Mouse (Mus musculus) embryonic facial prominence, embryonic 15.5 days (tissue): Measurements from ENCODE around the gene Slc7a1. TPM values are rescaled to one million over a fixed set of nuclear protein-coding genes. Genes with fewer than 3 reads are reported as not detected.
"Not testable (repeated sequence)": the region's sequence is repeated elsewhere in the genome, so short reads cannot be mapped to it uniquely, and the experiment has no call there.

Experiments used
- ATAC-seq: fragments of 200-750 bp; cut with Nextera tagmentation; 2 replicates; pipeline ENCODE4 v1.8.0; 2017; ENCODE audit warnings: low read depth, moderate TSS enrichment; ENCODE audit not compliant: insufficient number of reproducible peaks, low FRiP score, low TSS enrichment
- H3K27ac ChIP-seq: fragments of 300-500 bp; sonication (generic); replicated peaks from 2 replicates; pipeline ENCODE4 v1.5.1; 2015; ENCODE audit warnings: mild to moderate bottlenecking, inconsistent platforms
- H3K27me3 ChIP-seq: fragments of 300-500 bp; sonication (generic); 2 replicates; pipeline ENCODE4 v1.6.1; 2015; ENCODE audit warnings: inconsistent platforms
- H3K36me3 ChIP-seq: fragments of 300-500 bp; sonication (generic); 2 replicates; pipeline ENCODE4 v1.6.1; 2015; ENCODE audit warnings: mild to moderate bottlenecking, inconsistent platforms
- H3K4me1 ChIP-seq: fragments of 300-500 bp; sonication (generic); 2 replicates; pipeline ENCODE4 v1.6.1; 2015; ENCODE audit warnings: inconsistent platforms
- H3K4me2 ChIP-seq: fragments of 300-500 bp; sonication (generic); replicated peaks from 2 replicates; pipeline ENCODE4 v1.6.1; 2015; ENCODE audit warnings: mild to moderate bottlenecking, inconsistent platforms
- H3K4me3 ChIP-seq: fragments of 300-500 bp; sonication (generic); replicated peaks from 2 replicates; pipeline ENCODE4 v1.5.1; 2015; ENCODE audit warnings: mild to moderate bottlenecking, inconsistent platforms
- H3K9ac ChIP-seq: fragments of 300-500 bp; sonication (generic); 2 replicates; pipeline ENCODE4 v1.6.1; 2015; ENCODE audit warnings: inconsistent platforms
- H3K9me3 ChIP-seq: fragments of 300-500 bp; sonication (generic); replicated peaks from 2 replicates; pipeline ENCODE4 v1.6.1; 2016; ENCODE audit warnings: inconsistent platforms
- WGBS: fragments of 180-500 bp; shearing (Covaris S2); methylation state at CpG from one replicate; pipeline ENCODE4 v1.1.7; 2015; 5-methylcytosine and 5-hydroxymethylcytosine counted together
- polyA plus RNA-seq: library from polyadenylated mRNA; unstranded; fragments of >200 nt; fragmentation: Nextera tagmentation; extraction: Ambion mirVana; gene quantifications from 2 replicates; pipeline ENCODE4 v1.2.1, GENCODE M21; 2015

The Slc7a1 gene
- polyA plus RNA-seq, 1 experiment from 2014 or later: 19.1 TPM

DNA sequence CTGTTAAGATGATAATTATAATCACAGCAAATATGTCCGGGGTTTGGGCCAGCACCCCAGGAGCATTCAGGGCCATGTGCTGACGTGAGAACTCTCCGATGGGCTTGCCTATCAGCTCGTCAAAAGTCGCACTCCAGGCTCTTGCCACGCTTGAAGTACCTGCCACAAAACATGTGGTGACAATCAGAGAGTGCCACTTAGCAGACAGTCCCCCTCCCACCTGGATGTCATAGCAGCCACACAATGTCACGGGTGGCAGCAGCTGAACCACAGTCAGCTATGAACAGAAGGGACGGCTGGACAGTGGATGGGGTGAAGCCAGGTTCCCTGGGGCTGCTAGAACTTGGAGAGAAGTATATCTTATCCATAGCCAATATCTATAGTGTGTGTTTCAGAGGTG lies 51.6 kb downstream of the Slc7a1 start:
- WGBS: 77% methylated on average over 8 of the region's 8 CpGs
- Histone ChIP-seq H3K4me2 (no peak overlapping the region), H3K4me1 (peaks cover 11% of the 10 kb centered on the region), H3K36me3 (0 out of 2 replicates have a peak, but pooled peaks cover 8% of the 10 kb centered on the region), H3K4me3 (no peak overlapping the region), H3K9ac (no peak overlapping the region), H3K27ac (no peak overlapping the region), H3K27me3 (no peaks in the 10 kb centered on the region), H3K9me3 (no peaks in the 10 kb centered on the region)
- no peak for ATAC-seq

DNA sequence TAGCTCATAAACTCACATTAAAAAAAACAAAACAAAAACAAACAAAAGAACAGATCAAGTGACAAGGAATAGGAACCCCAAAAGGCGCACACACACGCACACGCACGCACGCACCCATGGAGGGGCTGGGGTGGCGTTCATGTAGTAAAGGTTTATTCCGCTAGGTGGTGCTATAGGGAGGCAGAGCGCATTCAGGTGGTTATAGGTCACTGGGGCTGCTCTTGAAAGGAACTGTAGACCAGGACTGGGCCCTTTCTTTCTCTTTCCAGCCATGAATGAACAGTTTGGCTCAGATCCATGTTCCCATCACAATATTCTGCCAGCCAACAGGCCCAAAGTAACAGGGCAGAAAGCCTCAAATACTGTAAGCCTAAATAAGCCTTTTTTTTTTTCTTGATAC lies 53.2 kb downstream of the Slc7a1 start:
- Histone ChIP-seq H3K4me2 (no peak overlapping the region), H3K4me1 (peaks cover 14% of the 10 kb centered on the region), H3K4me3 (no peak overlapping the region), H3K27ac (no peak overlapping the region), H3K36me3 (0 out of 2 replicates have a peak, but pooled peaks cover 8% of the 10 kb centered on the region), H3K27me3 (no peaks in the 10 kb centered on the region), H3K9ac (no peak overlapping the region), H3K9me3 (no peaks in the 10 kb centered on the region)
- 87% methylated on average over 8 of the region's 8 CpGs for WGBS
- no peak for ATAC-seq

GRCm38 (mm10) chr5:148344374-148344773 lies 55.3 kb downstream of the Slc7a1 start:
- no peaks in the 10 kb centered on the region for H3K27me3 ChIP-seq
- H3K36me3 ChIP-seq: 0 out of 2 replicates have a peak, but pooled peaks cover 8% of the 10 kb centered on the region
- no peak overlapping the region for H3K9ac ChIP-seq
- no peaks in the 10 kb centered on the region for H3K9me3 ChIP-seq
- 0 out of 2 replicates have a peak, but pooled peaks have one; percentile 16 for ATAC-seq
- no peak overlapping the region for H3K4me2 ChIP-seq
- WGBS: 62% methylated on average over 5 of the region's 5 CpGs
- H3K4me1 ChIP-seq: peaks cover 9% of the 10 kb centered on the region
- H3K27ac ChIP-seq: 0 out of 2 replicates have a peak overlapping the region, but pooled peaks have one; percentile 12
- H3K4me3 ChIP-seq: no peak overlapping the region

- H3K36me3 ChIP-seq: 0 out of 2 replicates have a peak, but pooled peaks cover 8% of the 10 kb centered on the region
- no peaks in the 10 kb centered on the region for H3K9me3 ChIP-seq
- H3K27ac ChIP-seq: peak overlapping the region; percentile 34; the same call in 1 of the 2 replicates
- 0 out of 2 replicates have a peak, but pooled peaks cover 4% of the 10 kb centered on the region for H3K4me1 ChIP-seq
- H3K4me3 ChIP-seq: peak overlapping the region; percentile 13
- WGBS: 42% methylated on average over 26 of the region's 26 CpGs
- no peaks in the 10 kb centered on the region for H3K27me3 ChIP-seq
- H3K9ac ChIP-seq: no peak overlapping the region
- H3K4me2 ChIP-seq: peak overlapping the region; percentile 34
- ATAC-seq: peak; percentile 59; the same call in 1 of the 2 replicates
Observed at GRCm38 (mm10) chr5:148342061-148342741, 57.5 kb downstream of the Slc7a1 start.

- 81% methylated on average over 5 of the region's 5 CpGs for WGBS
- H3K4me3 ChIP-seq: no peak overlapping the region
- H3K27ac ChIP-seq: no peak overlapping the region
- H3K36me3 ChIP-seq: peaks cover 4% of the 10 kb centered on the region
- 0 out of 2 replicates have a peak, but pooled peaks cover 4% of the 10 kb centered on the region for H3K4me1 ChIP-seq
- no peak overlapping the region for H3K9ac ChIP-seq
- H3K27me3 ChIP-seq: no peaks in the 10 kb centered on the region
- H3K9me3 ChIP-seq: no peaks in the 10 kb centered on the region
- H3K4me2 ChIP-seq: no peak overlapping the region
- no peak for ATAC-seq
Observed at GRCm38 (mm10) chr5:148339126-148339525, 60.6 kb downstream of the Slc7a1 start.

DNA sequence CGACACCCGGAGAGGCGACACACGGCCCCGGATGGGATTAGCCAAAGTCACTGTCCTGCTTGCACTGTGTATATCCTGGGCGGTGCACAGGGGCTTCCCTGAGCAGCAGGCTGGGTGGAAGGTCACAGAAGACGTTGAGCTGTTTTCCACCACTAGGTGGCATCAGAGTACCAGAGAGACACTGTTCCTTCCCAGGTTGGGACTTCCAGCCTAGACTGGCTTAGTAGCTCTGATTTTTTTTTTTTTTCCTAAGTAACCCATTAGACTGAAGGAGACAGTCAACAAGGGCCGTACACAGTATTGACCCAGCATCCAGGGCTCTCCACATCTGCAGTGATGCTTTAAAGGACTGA lies 67.1 kb downstream of the Slc7a1 start:
- Histone ChIP-seq H3K9ac (no peak overlapping the region), H3K36me3 (peaks cover 12% of the 10 kb centered on the region), H3K4me3 (no peak overlapping the region), H3K4me2 (no peak overlapping the region), H3K9me3 (no peaks in the 10 kb centered on the region), H3K27me3 (no peaks in the 10 kb centered on the region), H3K4me1 (no peaks in the 10 kb centered on the region), H3K27ac (no peak overlapping the region)
- 30% methylated on average over 8 of the region's 8 CpGs for WGBS
- peak; percentile 40; the same call in 1 of the 2 replicates for ATAC-seq

- Histone ChIP-seq H3K9me3 (no peaks in the 10 kb centered on the region), H3K36me3 (peaks cover 12% of the 10 kb centered on the region), H3K4me1 (no peaks in the 10 kb centered on the region), H3K27me3 (no peaks in the 10 kb centered on the region), H3K4me3 (no peak overlapping the region), H3K4me2 (no peak overlapping the region), H3K9ac (no peak overlapping the region), H3K27ac (no peak overlapping the region)
- 83% methylated on average over 18 of the region's 18 CpGs for WGBS
- ATAC-seq: no peak
Observed at GRCm38 (mm10) chr5:148331926-148332621, 67.6 kb downstream of the Slc7a1 start.

DNA sequence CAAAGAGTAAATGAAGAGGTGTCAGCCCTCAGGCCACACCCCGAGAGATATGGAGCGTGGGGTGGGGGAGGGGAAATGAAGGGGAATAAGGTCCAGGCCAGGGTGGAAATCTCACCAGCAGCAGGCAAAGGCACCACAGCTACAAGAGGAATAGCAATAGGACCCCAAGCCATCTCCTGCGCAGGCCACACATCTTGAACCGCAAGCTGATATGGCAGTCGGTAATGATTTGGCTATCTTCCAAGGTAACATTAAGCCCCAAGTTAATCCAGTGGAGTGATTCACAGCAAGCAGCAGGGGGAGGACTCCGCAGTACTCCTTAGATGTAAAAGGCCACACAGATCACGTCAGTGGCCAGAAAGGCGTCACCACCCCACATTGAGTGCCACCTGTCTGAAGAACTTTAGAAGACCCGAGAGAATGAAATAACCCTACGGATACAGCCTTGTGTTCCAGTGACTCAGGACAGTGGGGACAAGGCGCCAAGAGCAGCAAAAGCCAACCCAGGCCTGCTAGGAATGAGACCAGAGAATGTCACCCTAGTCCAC lies 68.4 kb downstream of the Slc7a1 start:
- Histone ChIP-seq H3K4me1 (no peaks in the 10 kb centered on the region), H3K27ac (no peak overlapping the region), H3K36me3 (peaks cover 12% of the 10 kb centered on the region; the same call in 1 of the 2 replicates), H3K4me3 (no peak overlapping the region), H3K27me3 (no peaks in the 10 kb centered on the region), H3K9me3 (no peaks in the 10 kb centered on the region), H3K9ac (no peak overlapping the region), H3K4me2 (no peak overlapping the region)
- ATAC-seq: peak; percentile 9
- 64% methylated on average over 11 of the region's 11 CpGs for WGBS

- Histone ChIP-seq H3K36me3 (0 out of 2 replicates have a peak, but pooled peaks cover 8% of the 10 kb centered on the region), H3K4me2 (no peak overlapping the region), H3K9ac (no peak overlapping the region), H3K27me3 (no peaks in the 10 kb centered on the region), H3K4me1 (no peaks in the 10 kb centered on the region), H3K9me3 (no peaks in the 10 kb centered on the region), H3K27ac (no peak overlapping the region), H3K4me3 (no peak overlapping the region)
- no peak for ATAC-seq
- 82% methylated on average over 3 of the region's 3 CpGs for WGBS
Observed at GRCm38 (mm10) chr5:148328982-148329381, 70.7 kb downstream of the Slc7a1 start.

DNA sequence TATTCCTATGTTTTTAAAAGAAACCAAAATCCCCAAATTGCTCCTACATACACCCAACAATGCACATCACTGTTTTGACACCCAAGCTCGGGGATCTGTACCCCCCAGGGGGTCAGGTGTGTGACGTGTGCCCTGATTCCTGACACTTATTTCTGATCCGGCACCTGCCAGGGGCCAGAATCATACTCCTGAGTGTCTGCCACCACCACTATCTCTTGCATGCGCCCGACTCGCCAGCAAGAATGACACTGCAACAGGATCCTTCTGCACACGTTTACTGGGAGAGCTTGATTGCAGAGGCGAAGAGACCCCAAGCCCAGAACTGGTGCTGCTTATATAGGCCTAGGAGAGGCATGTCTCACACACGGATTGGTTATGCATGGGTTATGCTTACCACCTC lies 73.4 kb downstream of the Slc7a1 start:
- WGBS: 93% methylated on average over 9 of the region's 9 CpGs

GRCm38 (mm10) chr5:148325317-148325885 lies 74.3 kb downstream of the Slc7a1 start:
- H3K27me3 ChIP-seq: no peaks in the 10 kb centered on the region
- WGBS: 46% methylated on average over 4 of the region's 4 CpGs
- no peak for ATAC-seq
- no peak overlapping the region for H3K27ac ChIP-seq
- no peak overlapping the region for H3K9ac ChIP-seq
- H3K4me1 ChIP-seq: no peaks in the 10 kb centered on the region
- H3K4me3 ChIP-seq: no peak overlapping the region
- no peak overlapping the region for H3K4me2 ChIP-seq
- no peaks in the 10 kb centered on the region for H3K9me3 ChIP-seq
- H3K36me3 ChIP-seq: no peaks in the 10 kb centered on the region

More for the DNA sequence above, 73.4 kb downstream of the Slc7a1 start:
- not testable (repeated sequence) for H3K4me1 ChIP-seq, H3K36me3 ChIP-seq, H3K4me3 ChIP-seq, H3K9ac ChIP-seq, H3K27ac ChIP-seq, H3K4me2 ChIP-seq, ATAC-seq, H3K27me3 ChIP-seq, H3K9me3 ChIP-seq
